Mouse (Mus musculus): ENCODE results near the gene Gm7954. TPM values are rescaled to one million over a fixed set of nuclear protein-coding genes. Genes with fewer than 3 reads are reported as not detected.
"Not testable (repeated sequence)": the region's sequence is repeated elsewhere in the genome, so short reads cannot be mapped to it uniquely, and the experiment has no call there.

The Gm7954 gene
- total RNA-seq (2021) = not detected
- long read RNA-seq, experiment 1 = 0 reads
- long read RNA-seq, experiment 2 = 0 reads

DNA sequence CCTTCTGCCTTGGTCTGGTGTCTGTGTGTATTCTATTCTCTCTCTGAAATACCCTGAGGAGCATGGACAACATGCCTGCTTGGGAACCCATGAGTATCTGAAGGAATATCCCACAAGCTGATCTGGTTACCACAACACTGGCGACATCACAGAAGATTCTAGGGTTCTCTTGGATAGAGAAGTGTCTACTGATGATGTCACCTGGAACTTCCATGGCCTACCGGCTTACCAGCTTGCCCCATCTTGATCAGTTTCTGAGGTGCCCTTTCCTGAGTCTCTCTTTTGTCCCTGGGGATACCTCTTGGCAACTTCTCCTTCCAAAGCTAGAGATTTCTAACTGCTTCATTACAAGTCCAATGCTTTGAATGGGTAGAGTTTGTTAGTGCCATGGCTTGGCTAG, at the start of gene Gm7954:
Gene Gm7954 (minus strand): TSS at position 101 of the 400 bp plus-strand sequence.
- not testable (repeated sequence) for DNase-seq (ENCODE audit: low spot score)

DNA sequence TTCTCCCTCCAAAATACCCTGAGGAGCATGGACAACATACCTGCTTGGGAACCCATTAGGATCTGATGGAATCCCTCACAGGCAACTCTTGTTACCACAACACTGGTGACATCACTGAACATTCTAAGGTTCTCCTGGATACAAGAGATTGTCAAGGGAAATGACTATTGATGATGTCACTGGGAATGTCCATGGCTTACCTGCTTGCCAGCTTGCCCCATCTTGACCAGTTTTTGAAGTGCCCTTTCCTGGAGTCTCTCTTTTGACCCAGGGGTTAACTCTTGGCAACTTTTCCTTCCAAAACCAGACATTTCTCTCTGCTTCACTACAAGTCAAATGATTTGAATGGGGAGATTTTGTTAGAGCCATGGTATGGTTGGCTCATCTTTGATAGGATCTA, 36.1 kb upstream of the Gm7954 start, which contains the start of gene Gm3486:
Gene Gm3486 (minus strand): TSS at position 101 of the 400 bp plus-strand sequence.
- DNase-seq (ENCODE audit: low spot score) = not testable (repeated sequence)

- DNase-seq (ENCODE audit: low spot score) = not testable (repeated sequence)
Observed at GRCm38 (mm10) chr14:41425393-41426075, 27.8 kb downstream of the Gm7954 start.

DNA sequence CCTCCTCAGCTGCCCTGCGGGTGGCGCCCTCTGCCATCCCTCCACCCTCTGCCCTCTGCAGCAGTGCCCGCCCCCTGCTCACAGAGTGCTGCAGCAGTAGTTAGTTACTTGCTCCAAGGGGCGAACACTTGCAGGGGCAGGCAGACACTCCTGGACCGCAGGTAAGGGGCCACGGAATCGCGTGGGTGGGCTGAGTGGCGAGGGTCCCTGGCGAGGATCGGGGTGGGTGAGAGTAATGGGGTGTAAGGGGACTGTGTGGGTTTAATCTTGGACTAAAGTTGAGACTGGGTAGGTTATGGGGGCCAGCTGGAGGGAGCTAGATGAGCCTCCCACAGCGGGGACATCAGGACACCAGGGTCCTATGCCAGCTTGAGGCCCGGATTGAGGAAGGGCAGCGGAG, 28.6 kb downstream of the Gm7954 start:
- DNase-seq (ENCODE audit: low spot score) = not testable (repeated sequence)

DNA sequence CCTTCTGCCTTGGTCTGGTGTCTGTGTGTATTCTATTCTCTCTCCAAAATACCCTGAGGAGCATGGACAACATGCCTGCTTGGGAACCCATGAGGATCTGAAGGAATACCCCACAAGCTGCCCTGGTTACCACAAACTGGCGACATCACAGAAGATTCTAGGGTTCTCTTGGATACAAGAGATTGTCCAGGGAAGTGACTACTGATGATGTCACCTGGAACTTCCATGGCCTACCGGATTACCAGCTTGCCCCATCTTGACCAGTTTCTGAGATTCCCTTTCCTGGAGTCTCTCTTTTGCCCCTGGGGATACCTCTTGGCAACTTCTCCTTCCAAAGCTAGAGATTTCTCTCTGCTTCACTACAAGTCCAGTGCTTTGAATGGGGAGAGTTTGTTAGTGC, 45.1 kb downstream of the Gm7954 start, which contains the start of gene Gm6482:
Gene Gm6482 (minus strand): TSS at position 101 of the 400 bp plus-strand sequence.
- not testable (repeated sequence) for DNase-seq (ENCODE audit: low spot score)

Other genes with a start within 250 kb of the Gm7954 start
- not detected for gene Gm2832, start 174.7 kb downstream of the Gm7954 start, total RNA-seq (2021)
- gene Gm5798, start 104.9 kb downstream of the Gm7954 start, total RNA-seq (2021) = not detected
- gene Gm7945, start 67.1 kb downstream of the Gm7954 start, total RNA-seq (2021) = not detected
- gene Gm6482, start 45.2 kb downstream of the Gm7954 start, total RNA-seq (2021) = not detected
- gene Gm3486, start 36.0 kb upstream of the Gm7954 start, total RNA-seq (2021) = not detected
- gene Gm7970, start 102.1 kb upstream of the Gm7954 start, total RNA-seq (2021) = not detected
- gene 1700049E17Rik2, start 119.7 kb upstream of the Gm7954 start, total RNA-seq (2021) = not detected
- gene Gm3072, start 171.1 kb upstream of the Gm7954 start, total RNA-seq (2021) = not detected
- gene Gm3676, start 193.0 kb upstream of the Gm7954 start, total RNA-seq (2021) = not detected
- not detected for gene Gm8068, start 248.4 kb upstream of the Gm7954 start, total RNA-seq (2021)

Measured in gastrocnemius, adult 18-20 months (tissue).